Mouse (Mus musculus) right cerebral cortex, adult 2 months (tissue): ENCODE results near the gene Lhfpl3.

Experiments
- DNase-seq, 2 experiments: peaks; one replicate each; pipeline ENCODE4 v3.0.0; 2021 to 2022; ENCODE audit warnings: low spot score in 2 of 2

Gene Lhfpl3

GRCm38 (mm10) chr5:23284884-23285283 is 539.0 kb downstream of the Lhfpl3 start:
- no peak for DNase-seq

DNA sequence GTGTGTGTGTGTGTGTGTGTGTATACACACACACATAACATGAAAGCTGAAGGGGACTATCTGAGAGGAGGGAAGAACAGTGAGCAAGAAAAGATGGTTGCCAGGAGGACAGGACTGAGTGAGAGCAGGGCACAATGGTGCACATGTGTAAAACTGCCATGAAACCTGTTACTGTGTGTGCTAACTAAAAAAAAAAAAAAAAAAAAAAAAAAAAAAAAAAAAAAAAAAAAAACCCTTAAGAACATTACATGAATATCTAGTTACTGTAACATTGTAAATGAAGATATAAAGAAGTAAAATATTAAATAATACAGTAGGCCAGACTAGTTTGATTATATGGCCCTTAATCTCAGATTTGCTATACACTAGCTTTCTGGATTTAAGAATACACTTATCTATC is 543.3 kb downstream of the Lhfpl3 start:
- no peak for DNase-seq
